Mouse (Mus musculus) bone marrow macrophage, adult 2 months (primary cell): ENCODE data around the gene Sh3d21.

Experiments
- CTCF ChIP-seq: IDR thresholded peaks from 2 replicates; pipeline ENCODE4 v1.5.1; 2012; ENCODE audit warnings: low read depth, mild to moderate bottlenecking, low read length, moderate library complexity
- POLR2A ChIP-seq: IDR thresholded peaks from 2 replicates; pipeline ENCODE4 v1.6.1; 2012; ENCODE audit warnings: mild to moderate bottlenecking, low read depth, low read length, borderline replicate concordance

DNA sequence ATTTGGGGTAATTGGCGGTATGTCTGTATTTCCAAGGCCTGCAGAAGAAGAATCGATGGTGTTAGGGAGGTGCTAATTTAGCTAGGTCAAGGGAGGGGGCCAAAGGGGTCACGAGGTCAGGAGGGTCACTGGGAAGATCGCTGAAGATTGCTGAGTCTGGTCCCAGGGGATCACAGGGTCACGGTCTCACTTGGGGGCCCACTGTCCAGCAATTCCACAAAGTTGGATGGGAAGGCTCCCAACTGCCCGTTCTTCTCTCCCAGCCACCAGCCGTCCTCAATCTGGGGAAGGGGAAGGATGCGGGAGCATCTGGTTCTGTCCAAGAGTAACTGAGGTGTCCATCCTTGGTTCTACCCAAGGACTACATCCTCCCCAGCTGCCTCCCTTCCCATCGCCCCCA lies 1.3 kb downstream of the Sh3d21 start:
- no peak for TF ChIP-seq POLR2A
- TF ChIP-seq CTCF = no peak
